Mouse (Mus musculus): Measurements from ENCODE around the gene Hes5.

Gene Hes5

DNA sequence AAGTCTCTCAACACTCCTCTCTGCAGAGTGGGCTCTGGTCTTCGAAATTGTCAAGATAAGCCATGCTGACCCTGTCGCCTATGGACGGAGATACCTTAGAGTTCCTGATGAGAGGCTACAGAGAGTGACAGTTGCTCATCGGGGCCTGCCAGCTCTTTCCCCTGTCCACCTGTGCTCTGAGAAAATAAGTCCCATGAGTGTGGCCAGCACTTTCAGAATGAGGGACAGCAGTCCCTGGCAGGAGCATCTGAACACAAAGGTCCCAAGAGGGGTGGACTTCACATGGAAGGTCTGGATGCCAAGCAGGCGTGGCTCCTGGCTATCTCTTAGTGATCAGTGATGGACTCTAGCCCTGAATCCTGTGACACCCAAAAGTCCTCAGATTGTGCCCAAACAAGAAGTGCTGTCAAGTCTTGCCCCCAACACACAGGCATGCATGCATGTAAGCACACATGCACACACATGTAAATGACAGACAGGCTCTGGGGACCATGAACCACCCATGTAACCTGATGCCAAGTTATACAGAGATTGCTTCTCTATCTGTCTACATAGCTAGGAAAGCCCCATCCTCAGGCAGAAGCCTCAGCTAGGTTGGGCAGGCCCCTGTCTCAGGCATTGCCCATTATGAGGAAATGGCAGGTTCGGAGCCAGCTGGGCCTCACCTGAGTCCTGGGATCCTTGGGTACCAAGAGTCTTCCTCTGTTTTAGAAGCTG lies 17.2 kb upstream of the Hes5 start:
- no peak for DNase-seq

- peak; percentile 80 for DNase-seq
These were observed 16.6 kb upstream of the Hes5 start for GRCm38 (mm10) chr4:154944121-154944590.

DNA sequence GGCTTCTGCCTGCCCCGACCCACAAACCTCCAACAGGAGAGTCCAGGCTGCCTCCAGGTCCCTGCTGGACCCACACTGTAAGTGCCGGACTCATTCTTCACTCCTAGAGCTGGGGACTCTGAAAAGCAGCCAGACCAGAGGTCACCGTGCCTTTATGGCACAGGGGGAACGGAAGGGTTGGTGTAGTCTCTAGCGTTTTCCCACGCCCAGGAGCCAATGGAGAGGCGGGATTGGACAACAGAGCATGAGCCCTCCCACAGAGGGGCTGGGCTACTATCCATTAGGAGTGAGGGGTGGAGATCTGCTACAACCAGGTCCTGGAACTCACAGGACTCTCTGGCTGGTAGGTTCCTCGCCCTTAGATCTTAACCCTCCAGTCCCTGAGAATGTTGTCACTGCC lies 14.4 kb upstream of the Hes5 start:
- DNase-seq, result no peak

GRCm38 (mm10) chr4:154948066-154948939 lies 12.4 kb upstream of the Hes5 start:
- DNase-seq, result no peak

DNA sequence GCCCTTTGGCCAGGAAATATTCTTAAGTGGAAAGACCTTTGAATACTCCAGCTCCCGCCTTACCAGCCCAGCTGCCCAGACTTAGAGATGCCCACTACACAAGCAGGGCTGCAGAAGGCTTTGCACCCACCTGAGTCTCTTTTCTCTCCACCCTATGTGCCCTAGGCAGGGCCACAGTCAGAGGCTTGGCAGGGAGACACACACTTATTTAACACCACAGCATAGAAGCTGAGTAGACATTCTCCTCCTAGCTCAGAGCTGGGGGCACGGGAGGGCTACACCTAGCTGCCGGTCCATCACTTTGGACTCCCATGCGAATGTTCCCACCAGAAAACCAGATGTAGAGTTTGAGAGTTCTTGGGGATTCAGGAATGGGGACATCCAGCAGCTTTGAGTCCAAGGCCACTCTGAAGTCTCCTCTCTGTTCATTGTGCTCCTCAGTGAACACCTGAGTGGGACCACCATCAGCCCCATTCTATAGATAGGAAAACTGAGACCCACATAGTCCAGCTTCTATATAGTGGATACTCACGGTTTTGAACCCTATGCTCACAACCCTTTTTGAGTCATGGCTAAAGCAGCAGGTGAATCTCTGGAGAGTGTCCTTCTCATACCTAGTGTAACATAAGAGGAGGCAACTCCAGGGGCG lies 11.7 kb upstream of the Hes5 start:
- DNase-seq, result no peak

- no peak for DNase-seq
These were observed 11.1 kb upstream of the Hes5 start for GRCm38 (mm10) chr4:154949589-154949982.

GRCm38 (mm10) chr4:154952461-154953241 lies 8.1 kb upstream of the Hes5 start:
- no peak for DNase-seq

GRCm38 (mm10) chr4:154956604-154957003 lies 4.1 kb upstream of the Hes5 start:
- no peak for DNase-seq

GRCm38 (mm10) chr4:154957289-154957993 lies 3.3 kb upstream of the Hes5 start:
- DNase-seq, result no peak

DNA sequence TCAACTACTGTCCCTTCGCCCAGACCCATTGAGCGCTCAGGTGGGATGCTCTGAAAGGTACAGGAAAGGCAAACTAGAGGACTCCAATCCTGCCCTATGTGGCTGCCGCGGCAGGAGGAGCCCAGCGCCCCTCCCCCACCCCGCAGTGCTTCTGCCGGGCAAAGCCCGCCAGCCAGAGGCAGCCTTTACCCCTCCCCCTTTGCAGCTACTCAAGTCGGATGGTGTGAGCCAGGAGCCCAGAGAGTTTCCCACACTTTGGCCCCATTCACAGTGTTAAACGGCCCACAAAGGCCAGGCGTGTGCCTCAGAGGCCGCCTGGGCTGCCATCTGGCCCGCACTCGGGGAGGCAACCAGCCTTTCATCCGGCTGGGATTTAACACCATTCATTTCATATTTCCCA lies 2.6 kb upstream of the Hes5 start:
- DNase-seq, result no peak

DNA sequence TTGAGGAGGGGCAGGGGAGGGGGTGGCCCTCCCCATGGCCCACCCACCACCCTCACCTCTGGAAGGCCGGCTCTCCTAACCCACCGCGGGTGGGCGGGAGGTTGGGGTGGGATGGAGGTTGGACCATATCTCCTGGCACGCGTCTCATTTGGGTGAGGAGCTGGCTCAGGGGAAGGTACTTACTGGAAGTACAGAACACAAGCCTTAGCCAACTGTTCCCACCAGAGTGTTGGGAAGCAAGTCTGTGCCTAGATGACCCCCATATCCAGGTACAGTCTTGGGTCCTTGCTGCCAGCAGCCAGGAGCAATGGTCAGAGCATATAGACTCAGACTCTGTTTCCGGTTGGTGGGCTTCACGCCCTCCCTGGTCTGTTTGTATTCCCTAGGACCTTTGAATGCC lies 2.1 kb upstream of the Hes5 start:
- no peak for DNase-seq

DNA sequence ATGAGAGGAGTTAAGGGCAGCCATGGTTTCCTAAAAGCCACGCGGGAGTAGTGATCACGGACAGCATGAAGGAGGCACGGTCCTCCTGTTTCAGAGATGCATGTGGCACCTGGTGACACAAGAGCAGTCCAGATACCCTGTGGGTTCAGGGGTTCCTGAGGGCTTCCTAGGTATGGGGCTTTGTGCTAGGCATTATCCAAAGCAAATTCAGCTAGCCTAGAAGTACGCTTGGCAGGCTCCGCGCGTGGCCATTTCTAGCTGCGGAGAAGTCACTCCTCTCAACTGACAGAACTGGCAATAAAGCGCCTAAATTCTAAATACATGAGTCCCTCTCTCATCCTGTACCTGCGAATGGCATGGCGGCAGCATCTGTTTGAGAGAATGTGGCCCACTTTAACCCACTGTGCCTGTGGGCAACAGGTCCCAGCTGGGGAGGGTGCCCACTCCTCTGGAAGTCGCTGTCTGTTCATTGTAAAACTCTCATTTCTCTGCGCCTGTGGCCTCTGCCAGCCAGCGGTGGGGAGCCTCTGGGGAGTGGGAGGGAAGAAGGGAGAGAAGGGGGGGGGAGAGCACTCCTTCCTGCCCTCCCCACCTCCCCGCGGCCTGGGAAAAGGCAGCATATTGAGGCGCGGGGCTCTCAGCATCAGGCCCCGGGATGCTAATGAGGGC lies 568 bp upstream of the Hes5 start:
- DNase-seq, result no peak

GRCm38 (mm10) chr4:154961226-154961738 lies 559 bp downstream of the Hes5 start:
- DNase-seq, result peak; percentile 65

DNA sequence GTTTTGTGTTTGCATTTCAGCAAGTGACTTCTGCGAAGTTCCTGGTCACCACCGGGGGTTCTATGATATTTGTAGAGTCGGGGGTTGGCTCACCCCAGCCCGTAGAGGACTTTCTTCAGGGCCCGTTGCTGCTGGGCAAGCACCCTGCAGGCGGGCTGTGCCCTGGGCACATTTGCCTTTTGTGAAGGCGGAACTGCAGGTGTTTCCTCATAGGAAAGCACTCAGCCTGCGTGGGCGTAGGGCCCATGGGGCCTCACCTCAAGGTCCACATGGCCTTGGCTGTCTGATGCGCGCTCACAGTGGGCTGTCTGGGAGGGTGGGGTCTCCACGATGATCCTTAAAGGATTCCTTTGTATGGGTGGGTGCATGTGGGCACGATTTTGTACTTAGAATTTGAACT lies 1.2 kb downstream of the Hes5 start:
- peak; percentile 76 for DNase-seq

- no peak for DNase-seq
These were observed 2.0 kb downstream of the Hes5 start for GRCm38 (mm10) chr4:154962683-154963082.

GRCm38 (mm10) chr4:154963190-154963836 lies 2.6 kb downstream of the Hes5 start:
- peak; percentile 30 for DNase-seq

DNA sequence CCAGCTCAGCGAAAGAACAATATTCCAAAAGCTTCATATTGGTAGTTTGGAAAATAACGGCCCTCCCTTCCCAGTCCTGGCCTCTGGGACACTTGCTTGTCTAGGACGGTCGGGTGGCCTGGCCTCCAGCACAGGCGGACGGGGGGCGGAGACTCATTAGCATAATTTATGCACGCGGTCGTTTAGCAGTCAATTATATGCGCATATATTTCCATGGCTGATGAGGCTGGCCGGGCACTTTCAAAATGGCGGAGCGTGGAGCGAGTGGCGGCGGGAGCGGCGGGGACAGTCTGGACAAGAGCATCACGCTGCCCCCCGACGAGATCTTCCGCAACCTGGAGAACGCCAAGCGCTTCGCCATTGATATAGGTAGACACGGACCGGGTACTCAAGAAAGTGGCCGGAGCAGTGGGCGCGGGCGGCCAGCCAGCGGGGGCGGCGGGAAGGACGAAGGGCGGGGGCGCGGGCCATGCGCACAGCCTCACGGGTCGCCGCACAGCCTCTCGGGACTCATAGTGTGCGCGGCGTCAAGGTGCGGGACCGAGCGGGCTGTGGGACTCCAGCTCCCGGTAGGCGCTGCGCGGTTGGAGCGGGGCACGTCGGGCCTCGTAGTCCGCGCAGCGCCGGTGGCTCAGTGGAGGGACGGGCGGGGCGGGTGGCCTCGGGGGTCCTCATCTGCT lies 3.3 kb downstream of the Hes5 start, which contains the start of gene Pank4:
Pank4 (plus strand) TSS at position 223 of the 680 bp plus-strand sequence.
- peak; percentile 85 for DNase-seq

DNA sequence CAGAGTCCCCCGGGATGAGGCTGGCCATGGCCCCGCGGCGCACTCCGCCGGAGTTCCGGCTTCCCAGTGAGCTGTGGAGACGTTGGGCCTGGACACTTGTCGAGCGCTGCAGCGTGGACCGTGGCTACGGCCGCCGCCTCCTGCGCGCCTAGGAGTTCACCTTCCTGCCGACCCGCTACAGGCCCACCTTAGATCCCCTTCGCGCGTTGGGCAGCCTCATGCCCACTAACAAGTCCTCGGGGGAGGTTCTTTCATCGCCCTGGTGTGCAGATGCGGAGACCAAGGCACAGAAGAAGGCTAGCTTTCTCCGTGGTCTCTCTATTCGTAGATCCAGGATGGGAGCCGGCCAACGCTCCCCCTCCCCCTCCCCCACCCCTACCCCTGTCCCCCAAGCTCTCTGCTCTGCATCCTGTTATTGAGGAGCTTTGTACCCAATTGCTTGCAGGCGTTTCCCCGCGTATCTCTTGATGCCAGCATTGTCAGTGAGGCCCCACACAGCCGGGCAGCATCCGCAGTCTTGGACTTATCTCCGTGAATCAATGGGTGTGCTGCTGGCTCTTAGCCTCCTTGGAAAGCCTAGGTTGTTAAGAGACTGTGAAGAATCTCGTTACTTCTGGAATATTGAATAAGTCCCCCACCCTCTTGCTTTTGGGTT lies 4.0 kb downstream of the Hes5 start:
- peak; percentile 72 for DNase-seq

- no peak for DNase-seq
These were observed 5.1 kb downstream of the Hes5 start for GRCm38 (mm10) chr4:154965856-154966255.
